Mouse (Mus musculus): ENCODE data around the gene Fance. TPM values are rescaled to one million over a fixed set of nuclear protein-coding genes. Genes with fewer than 3 reads are reported as not detected.
A peak's percentile ranks its signal among the peaks of the same experiment; 100 is the strongest.

Gene Fance
- total RNA-seq, 2 experiments from 2014 or later = 30.3 to 34.9 TPM

- DNase-seq (ENCODE audit: low spot score in 2 of 2) = no peak
- no peak for TF ChIP-seq CTCF (conservative IDR thresholded peaks at IDR 0.05)
- Histone ChIP-seq H3K27ac (no peak overlapping the region), H3K4me3 (no peak overlapping the region)
Measured at GRCm38 (mm10) chr17:28280831-28281377, 32.4 kb upstream of the Fance start.

- DNase-seq (ENCODE audit: low spot score in 2 of 2) = no peak
Measured at GRCm38 (mm10) chr17:28281866-28282441, 31.4 kb upstream of the Fance start.

GRCm38 (mm10) chr17:28283199-28283598 is 30.1 kb upstream of the Fance start:
- Histone ChIP-seq H3K4me3 (no peak overlapping the region), H3K27ac (no peak overlapping the region)
- no peak for DNase-seq (ENCODE audit: low spot score in 2 of 2)
- no peak for TF ChIP-seq CTCF (conservative IDR thresholded peaks at IDR 0.05)

More at GRCm38 (mm10) chr17:28281866-28282441, 31.4 kb upstream of the Fance start:
- Histone ChIP-seq H3K4me3 (no peak overlapping the region), H3K27ac (no peak overlapping the region)
- TF ChIP-seq CTCF (conservative IDR thresholded peaks at IDR 0.05) = no peak

GRCm38 (mm10) chr17:28286133-28286532 is 27.2 kb upstream of the Fance start:
- no peak for TF ChIP-seq CTCF (conservative IDR thresholded peaks at IDR 0.05)
- Histone ChIP-seq H3K4me3 (no peak overlapping the region), H3K27ac (no peak overlapping the region)
- DNase-seq (ENCODE audit: low spot score in 2 of 2) = no peak

- DNase-seq (ENCODE audit: low spot score in 2 of 2) = no peak
- no peak overlapping the region for H3K27ac ChIP-seq
- H3K4me3 ChIP-seq = no peak overlapping the region
- TF ChIP-seq CTCF (conservative IDR thresholded peaks at IDR 0.05) = no peak
Measured at GRCm38 (mm10) chr17:28286964-28287363, 26.4 kb upstream of the Fance start.

GRCm38 (mm10) chr17:28287578-28287977 is 25.7 kb upstream of the Fance start:
- DNase-seq (ENCODE audit: low spot score in 2 of 2) = no peak
- Histone ChIP-seq H3K27ac (no peak overlapping the region), H3K4me3 (no peak overlapping the region)
- no peak for TF ChIP-seq CTCF (conservative IDR thresholded peaks at IDR 0.05)

GRCm38 (mm10) chr17:28287980-28288379 is 25.3 kb upstream of the Fance start:
- no peak overlapping the region for H3K27ac ChIP-seq
- TF ChIP-seq CTCF (conservative IDR thresholded peaks at IDR 0.05) = peak; percentile 59

GRCm38 (mm10) chr17:28290262-28290661 is 23.1 kb upstream of the Fance start:
- Histone ChIP-seq H3K27ac (no peak overlapping the region), H3K4me3 (no peak overlapping the region)
- no peak for TF ChIP-seq CTCF (conservative IDR thresholded peaks at IDR 0.05)
- peak in 1 of 2 experiments; percentile 29 for DNase-seq (ENCODE audit: low spot score in 2 of 2)

More at GRCm38 (mm10) chr17:28287980-28288379, 25.3 kb upstream of the Fance start:
- no peak overlapping the region for H3K4me3 ChIP-seq
- no peak for DNase-seq (ENCODE audit: low spot score in 2 of 2)

GRCm38 (mm10) chr17:28290671-28291070 is 22.6 kb upstream of the Fance start:
- no peak overlapping the region for H3K27ac ChIP-seq
- H3K4me3 ChIP-seq = no peak overlapping the region
- DNase-seq (ENCODE audit: low spot score in 2 of 2) = no peak
- TF ChIP-seq CTCF (conservative IDR thresholded peaks at IDR 0.05) = no peak

- H3K4me3 ChIP-seq = no peak overlapping the region
- no peak for DNase-seq (ENCODE audit: low spot score in 2 of 2)
- H3K27ac ChIP-seq = no peak overlapping the region
- no peak for TF ChIP-seq CTCF (conservative IDR thresholded peaks at IDR 0.05)
Measured at GRCm38 (mm10) chr17:28291346-28291745, 22.0 kb upstream of the Fance start.

GRCm38 (mm10) chr17:28293716-28294115 is 19.6 kb upstream of the Fance start:
- Histone ChIP-seq H3K27ac (peak overlapping the region; percentile 46), H3K4me3 (no peak overlapping the region)
- TF ChIP-seq CTCF (conservative IDR thresholded peaks at IDR 0.05) = no peak
- DNase-seq (ENCODE audit: low spot score in 2 of 2) = no peak

- no peak for DNase-seq (ENCODE audit: low spot score in 2 of 2)
- peak overlapping the region; percentile 57; the same call in 1 of the 2 replicates for H3K27ac ChIP-seq
Measured at GRCm38 (mm10) chr17:28294449-28295333, 18.6 kb upstream of the Fance start.

GRCm38 (mm10) chr17:28298888-28299287 is 14.4 kb upstream of the Fance start:
- TF ChIP-seq CTCF (conservative IDR thresholded peaks at IDR 0.05) = no peak
- Histone ChIP-seq H3K27ac (no peak overlapping the region), H3K4me3 (no peak overlapping the region)
- no peak for DNase-seq (ENCODE audit: low spot score in 2 of 2)

More at GRCm38 (mm10) chr17:28294449-28295333, 18.6 kb upstream of the Fance start:
- H3K4me3 ChIP-seq = no peak overlapping the region
- TF ChIP-seq CTCF (conservative IDR thresholded peaks at IDR 0.05) = no peak

Data from layer of hippocampus, adult 2 months (tissue).